Mouse (Mus musculus): ENCODE data around the gene Gm5148.

Gene Gm5148

DNA sequence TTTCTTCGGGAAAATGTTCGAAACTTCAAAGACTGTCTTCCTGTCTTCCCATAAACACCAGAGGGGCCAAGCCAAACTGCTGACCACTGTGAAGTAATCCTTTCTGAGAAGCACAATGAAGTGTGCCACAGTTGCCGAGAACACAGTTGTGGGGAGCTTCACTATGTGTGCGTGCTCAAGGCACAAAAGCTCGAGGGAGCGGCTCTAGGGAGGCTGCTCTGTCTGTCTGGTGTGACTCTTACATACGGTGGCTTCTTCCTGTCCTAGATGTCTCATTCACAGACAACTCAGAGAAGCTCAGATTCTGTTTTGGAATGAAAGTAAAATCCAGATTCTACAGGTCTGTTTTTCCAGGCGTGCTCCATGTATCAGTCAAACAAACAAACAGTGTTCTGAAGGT lies 48.0 kb downstream of the Gm5148 start:
- TF ChIP-seq GATA4 (IDR thresholded peaks at IDR 0.05; ENCODE audit: insufficient replicate concordance, low read length), result no peak

DNA sequence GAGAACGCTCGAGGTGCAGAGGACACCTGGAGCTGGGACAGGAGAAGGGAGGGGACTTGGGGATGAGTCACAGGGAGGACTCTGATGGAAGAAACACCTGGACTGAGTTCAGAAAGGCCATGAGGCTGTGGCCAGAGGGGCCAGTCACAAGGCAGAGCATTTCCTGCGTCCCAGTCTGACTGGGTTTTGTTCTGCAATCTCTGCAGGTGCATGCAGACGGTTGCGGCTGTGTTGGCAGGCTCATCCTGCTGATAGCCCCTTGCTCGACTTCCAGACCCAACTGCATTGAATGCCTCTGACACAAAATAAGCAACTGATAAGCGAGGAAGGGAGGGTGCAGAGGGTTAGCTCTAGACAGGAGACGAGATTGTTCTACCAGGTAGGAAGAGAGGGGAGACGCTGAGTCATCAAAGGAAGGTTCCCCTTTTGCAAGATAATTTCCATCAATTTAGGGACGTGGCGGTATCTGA lies 49.2 kb downstream of the Gm5148 start:
- no peak for TF ChIP-seq GATA4 (IDR thresholded peaks at IDR 0.05; ENCODE audit: insufficient replicate concordance, low read length)

DNA sequence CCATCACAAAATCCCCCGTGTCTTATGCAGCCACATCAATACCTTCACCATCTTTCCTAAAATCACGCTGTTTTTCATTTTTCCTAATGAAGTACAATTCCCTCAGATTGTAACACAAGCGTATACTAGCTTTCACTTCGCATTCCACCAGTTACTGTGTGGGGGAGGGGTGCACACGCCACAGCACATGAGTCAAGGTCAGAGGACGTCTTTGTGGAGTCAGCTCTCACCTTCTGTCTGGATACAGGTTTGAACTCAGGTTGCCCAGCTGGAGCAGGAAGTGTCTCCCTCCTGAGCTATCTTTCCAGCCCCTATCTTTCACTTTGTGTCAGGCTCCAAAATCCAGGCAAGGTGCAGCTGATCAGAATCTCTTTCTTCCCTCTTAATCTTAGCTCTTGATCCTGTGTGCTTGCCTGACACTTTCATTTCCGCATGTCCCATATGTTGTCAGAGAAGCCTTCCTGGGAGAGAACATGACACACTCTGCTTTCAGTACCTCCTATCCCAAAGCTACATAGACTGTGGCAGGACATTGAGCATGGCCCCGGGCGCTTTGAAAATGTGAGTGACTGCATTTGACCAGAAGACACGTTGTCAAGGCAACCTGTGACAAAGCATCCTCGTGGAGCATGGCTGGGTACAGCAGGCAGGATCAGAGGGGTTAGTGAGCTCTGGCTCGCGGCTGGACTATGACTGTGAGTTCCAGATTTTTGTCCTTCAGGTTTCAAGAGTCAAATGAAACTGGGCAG lies 50.6 kb downstream of the Gm5148 start:
- no peak for TF ChIP-seq GATA4 (IDR thresholded peaks at IDR 0.05; ENCODE audit: insufficient replicate concordance, low read length)

DNA sequence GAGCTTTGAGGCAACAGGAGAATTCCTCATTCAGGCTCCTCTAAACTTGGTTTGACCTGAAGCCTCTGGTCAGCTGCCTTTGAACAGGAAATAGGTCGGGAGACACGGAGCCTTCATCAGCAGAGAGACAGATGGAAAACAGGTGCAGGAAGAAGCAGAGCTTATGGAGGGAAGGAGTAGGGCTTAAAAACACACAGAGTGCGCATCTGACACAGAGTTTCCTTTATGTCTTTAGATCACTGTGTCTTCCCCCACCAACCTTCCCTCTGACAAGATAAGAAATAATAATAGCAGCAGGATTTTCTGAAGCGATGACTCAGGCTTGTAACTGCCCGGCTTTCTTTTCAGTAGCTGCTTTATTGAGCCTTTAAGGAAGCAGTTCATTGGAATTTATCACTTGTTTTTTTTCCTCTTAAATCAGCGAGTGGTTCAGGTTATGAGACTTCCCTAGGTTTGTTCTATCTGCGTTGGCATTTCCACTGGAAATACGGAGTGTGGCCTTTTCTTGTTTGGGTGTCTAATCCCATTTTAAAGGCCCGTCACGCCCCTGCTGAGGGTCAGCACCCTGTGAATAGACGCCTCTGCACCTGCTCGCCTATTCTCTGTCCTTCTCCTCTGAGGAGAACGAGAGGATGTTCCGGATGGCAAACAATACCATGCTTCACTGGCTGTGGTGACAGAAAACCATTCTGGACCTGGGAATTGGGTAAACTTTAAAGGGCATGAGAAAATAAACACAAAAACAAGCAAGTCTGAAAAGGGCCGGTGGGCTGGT lies 51.8 kb downstream of the Gm5148 start:
- peak; percentile 58; the same call in 1 of the 2 replicates for TF ChIP-seq GATA4 (IDR thresholded peaks at IDR 0.05; ENCODE audit: insufficient replicate concordance, low read length)

DNA sequence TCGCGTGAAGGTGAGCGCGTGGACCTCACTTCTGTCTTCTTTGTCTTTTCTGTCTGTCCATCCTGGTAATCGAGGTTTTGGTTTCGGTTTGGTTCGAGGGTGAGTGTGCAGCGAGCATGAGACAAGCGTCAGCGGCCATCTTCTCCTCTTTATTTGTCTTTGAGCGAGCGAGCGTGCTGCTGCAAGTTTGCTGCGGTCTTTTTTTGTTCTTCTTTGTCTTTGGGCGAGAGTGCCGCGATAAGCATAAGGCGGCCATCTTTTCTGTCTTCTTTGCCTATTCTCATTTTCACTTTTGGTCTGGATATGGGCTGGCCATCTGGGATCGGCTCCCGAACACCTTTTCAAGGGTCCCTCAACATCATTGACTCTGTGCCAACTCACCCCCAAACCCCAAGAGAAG lies 55.2 kb downstream of the Gm5148 start:
- no peak for TF ChIP-seq GATA4 (IDR thresholded peaks at IDR 0.05; ENCODE audit: insufficient replicate concordance, low read length)

DNA sequence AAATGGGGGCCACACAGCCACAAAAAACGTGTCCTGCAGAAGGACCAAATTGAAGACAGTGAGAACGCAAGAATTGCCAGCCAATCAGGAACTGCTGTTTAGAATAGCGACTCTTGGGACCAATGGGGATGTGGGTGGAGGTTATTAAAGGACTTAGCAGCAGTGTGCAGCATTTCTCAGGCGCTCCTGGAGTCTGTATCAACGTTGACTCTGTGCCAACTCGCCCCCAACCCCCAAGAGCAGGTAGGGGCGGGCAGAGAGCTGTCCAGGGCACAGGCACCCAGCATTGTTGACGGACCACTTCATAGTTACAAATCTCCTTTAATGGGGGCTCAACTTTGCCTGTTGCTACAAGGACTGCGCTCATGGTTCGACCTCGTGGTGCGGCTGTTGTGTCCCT lies 55.6 kb downstream of the Gm5148 start:
- TF ChIP-seq GATA4 (IDR thresholded peaks at IDR 0.05; ENCODE audit: insufficient replicate concordance, low read length), result no peak

DNA sequence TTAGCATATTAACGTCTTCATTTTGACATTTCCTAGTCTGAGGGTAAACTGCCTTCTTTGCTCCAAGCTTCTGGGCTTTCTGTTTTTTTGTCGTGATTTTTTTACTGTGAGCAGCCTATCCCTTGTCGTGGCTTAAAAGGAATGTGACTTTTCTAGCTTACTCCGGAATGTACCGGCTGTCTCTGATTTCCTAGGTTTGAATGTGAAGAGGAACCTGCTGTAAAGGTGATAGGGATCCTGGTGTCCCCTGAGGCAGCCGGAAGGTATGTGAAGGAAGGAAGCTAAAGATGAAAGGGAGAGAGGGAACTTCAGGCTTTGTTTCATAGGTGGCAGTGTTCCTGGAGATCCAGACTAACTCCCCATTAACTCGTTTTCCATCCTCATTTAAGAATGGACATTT lies 56.6 kb downstream of the Gm5148 start:
- TF ChIP-seq GATA4 (IDR thresholded peaks at IDR 0.05; ENCODE audit: insufficient replicate concordance, low read length), result no peak

DNA sequence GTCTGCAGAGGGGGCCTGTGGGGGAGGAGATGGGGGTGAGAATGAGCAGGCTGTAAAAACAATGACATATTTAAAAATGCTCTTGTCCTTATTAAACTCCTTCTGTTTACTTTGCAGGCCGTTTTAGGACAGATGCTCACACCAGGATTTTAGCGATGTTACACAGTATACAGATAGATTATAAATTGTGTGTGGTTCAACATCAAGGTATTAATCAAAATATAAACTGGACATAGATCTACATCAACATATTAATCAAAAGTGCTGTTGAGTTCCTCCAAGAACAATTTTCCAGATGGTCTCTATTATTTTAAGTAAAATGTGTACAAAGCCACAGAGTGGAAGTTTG lies 57.2 kb downstream of the Gm5148 start:
- no peak for TF ChIP-seq GATA4 (IDR thresholded peaks at IDR 0.05; ENCODE audit: insufficient replicate concordance, low read length)

DNA sequence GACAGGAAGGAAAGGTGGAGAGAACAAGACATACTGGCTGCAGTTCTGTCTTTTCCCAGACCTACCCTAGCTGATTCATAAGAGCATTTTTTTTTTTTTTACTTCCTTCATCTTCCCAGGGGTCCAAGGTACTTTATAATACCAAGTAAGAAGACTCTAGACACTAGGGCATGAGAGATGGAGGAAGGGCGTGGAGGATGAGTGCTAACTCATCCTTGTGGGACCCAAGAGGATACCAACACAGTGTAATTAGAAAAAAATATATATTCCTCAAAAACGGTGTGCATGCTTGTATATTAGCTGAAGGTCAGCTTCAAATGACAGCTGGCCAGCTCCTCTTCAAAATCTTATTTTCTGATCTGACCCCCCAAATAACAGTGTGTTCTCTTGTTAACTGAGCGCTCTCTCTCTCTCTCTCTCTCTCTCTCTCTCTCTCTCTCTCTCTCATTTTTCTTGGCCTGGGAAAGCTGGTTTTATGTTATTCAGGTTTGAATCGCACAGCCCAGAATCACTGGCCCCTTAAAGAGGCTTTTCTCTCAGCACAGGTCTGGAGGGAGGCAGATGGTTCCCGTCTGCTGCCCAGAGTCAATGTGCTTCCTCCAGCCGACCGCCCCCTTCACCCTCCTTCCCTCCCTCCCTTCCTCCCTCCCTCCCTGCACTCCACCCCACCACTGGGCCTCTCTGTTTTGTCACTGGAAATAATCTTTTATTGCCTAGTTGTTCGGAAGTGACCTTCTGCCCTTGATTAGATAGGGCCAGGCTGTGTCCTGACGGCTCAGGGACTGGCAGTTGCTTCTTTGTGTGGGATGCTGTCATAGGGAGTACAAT lies 57.8 kb downstream of the Gm5148 start:
- peak; percentile 91 for TF ChIP-seq GATA4 (IDR thresholded peaks at IDR 0.05; ENCODE audit: insufficient replicate concordance, low read length)

Data from liver, adult (tissue).